Mouse (Mus musculus): Measurements from ENCODE around the gene Mfap5. TPM values are rescaled to one million over a fixed set of nuclear protein-coding genes. Genes with fewer than 3 reads are reported as not detected.
A peak's percentile ranks its signal among the peaks of the same experiment; 100 is the strongest.
"Not testable (repeated sequence)": the region's sequence is repeated elsewhere in the genome, so short reads cannot be mapped to it uniquely, and the experiment has no call there.

Gene Mfap5
- polyA plus RNA-seq, 1 experiment: 0.32 TPM

- Histone ChIP-seq H3K27ac (ENCODE audit: insufficient read depth, low read depth, low read length) (no peak overlapping the region), H3K4me3 (ENCODE audit: insufficient read depth, low read length) (no peak overlapping the region), H3K4me1 (ENCODE audit: control insufficient read depth, insufficient read depth, low read length) (0 out of 2 replicates have a peak, but pooled peaks cover 3% of the 10 kb centered on the region)
- TF ChIP-seq POLR2A (IDR thresholded peaks at IDR 0.05; ENCODE audit: borderline replicate concordance, low read depth, low read length): no peak
- TF ChIP-seq CTCF (IDR thresholded peaks at IDR 0.05; ENCODE audit: low read depth, low read length): no peak
These were observed 27.2 kb downstream of the Mfap5 start for GRCm38 (mm10) chr6:122532883-122533302.

- H3K27ac ChIP-seq (ENCODE audit: insufficient read depth, low read depth, low read length): no peak overlapping the region
These were observed 28.4 kb downstream of the Mfap5 start for GRCm38 (mm10) chr6:122534032-122534431.

GRCm38 (mm10) chr6:122539564-122539963 is 33.9 kb downstream of the Mfap5 start:
- Histone ChIP-seq H3K4me3 (ENCODE audit: insufficient read depth, low read length) (no peak overlapping the region), H3K4me1 (ENCODE audit: control insufficient read depth, insufficient read depth, low read length) (peaks cover 9% of the 10 kb centered on the region)
- no peak for TF ChIP-seq POLR2A (IDR thresholded peaks at IDR 0.05; ENCODE audit: borderline replicate concordance, low read depth, low read length)
- TF ChIP-seq CTCF (IDR thresholded peaks at IDR 0.05; ENCODE audit: low read depth, low read length): no peak

More at GRCm38 (mm10) chr6:122534032-122534431, 28.4 kb downstream of the Mfap5 start:
- no peak overlapping the region for H3K4me3 ChIP-seq (ENCODE audit: insufficient read depth, low read length)
- 0 out of 2 replicates have a peak, but pooled peaks cover 3% of the 10 kb centered on the region for H3K4me1 ChIP-seq (ENCODE audit: control insufficient read depth, insufficient read depth, low read length)
- TF ChIP-seq POLR2A (IDR thresholded peaks at IDR 0.05; ENCODE audit: borderline replicate concordance, low read depth, low read length) (no peak), CTCF (IDR thresholded peaks at IDR 0.05; ENCODE audit: low read depth, low read length) (no peak)

GRCm38 (mm10) chr6:122542459-122542858 is 36.8 kb downstream of the Mfap5 start:
- not testable (repeated sequence) for H3K27ac ChIP-seq (ENCODE audit: insufficient read depth, low read depth, low read length); H3K4me3 ChIP-seq (ENCODE audit: insufficient read depth, low read length)
- H3K4me1 ChIP-seq (ENCODE audit: control insufficient read depth, insufficient read depth, low read length): peaks cover 25% of the 10 kb centered on the region

More at GRCm38 (mm10) chr6:122539564-122539963, 33.9 kb downstream of the Mfap5 start:
- no peak overlapping the region for H3K27ac ChIP-seq (ENCODE audit: insufficient read depth, low read depth, low read length)

GRCm38 (mm10) chr6:122543574-122543973 is 37.9 kb downstream of the Mfap5 start:
- no peak for TF ChIP-seq CTCF (IDR thresholded peaks at IDR 0.05; ENCODE audit: low read depth, low read length)
- no peak for TF ChIP-seq POLR2A (IDR thresholded peaks at IDR 0.05; ENCODE audit: borderline replicate concordance, low read depth, low read length)
- no peak overlapping the region for H3K27ac ChIP-seq (ENCODE audit: insufficient read depth, low read depth, low read length)
- peaks cover 25% of the 10 kb centered on the region for H3K4me1 ChIP-seq (ENCODE audit: control insufficient read depth, insufficient read depth, low read length)
- no peak overlapping the region for H3K4me3 ChIP-seq (ENCODE audit: insufficient read depth, low read length)

- peaks cover 25% of the 10 kb centered on the region for H3K4me1 ChIP-seq (ENCODE audit: control insufficient read depth, insufficient read depth, low read length)
- TF ChIP-seq POLR2A (IDR thresholded peaks at IDR 0.05; ENCODE audit: borderline replicate concordance, low read depth, low read length) (no peak), CTCF (IDR thresholded peaks at IDR 0.05; ENCODE audit: low read depth, low read length) (no peak)
- H3K4me3 ChIP-seq (ENCODE audit: insufficient read depth, low read length): no peak overlapping the region
- peak overlapping the region; percentile 88 for H3K27ac ChIP-seq (ENCODE audit: insufficient read depth, low read depth, low read length)
These were observed 39.0 kb downstream of the Mfap5 start for GRCm38 (mm10) chr6:122544672-122545071.

GRCm38 (mm10) chr6:122545289-122545882 is 39.7 kb downstream of the Mfap5 start:
- Histone ChIP-seq H3K4me1 (ENCODE audit: control insufficient read depth, insufficient read depth, low read length) (peaks cover 25% of the 10 kb centered on the region), H3K27ac (ENCODE audit: insufficient read depth, low read depth, low read length) (peak overlapping the region; percentile 95), H3K4me3 (ENCODE audit: insufficient read depth, low read length) (peak overlapping the region; percentile 42)
- TF ChIP-seq POLR2A (IDR thresholded peaks at IDR 0.05; ENCODE audit: borderline replicate concordance, low read depth, low read length) (no peak), CTCF (IDR thresholded peaks at IDR 0.05; ENCODE audit: low read depth, low read length) (no peak)

GRCm38 (mm10) chr6:122545948-122546347 is 40.3 kb downstream of the Mfap5 start:
- H3K4me1 ChIP-seq (ENCODE audit: control insufficient read depth, insufficient read depth, low read length): peaks cover 25% of the 10 kb centered on the region
- TF ChIP-seq CTCF (IDR thresholded peaks at IDR 0.05; ENCODE audit: low read depth, low read length) (no peak), POLR2A (IDR thresholded peaks at IDR 0.05; ENCODE audit: borderline replicate concordance, low read depth, low read length) (no peak)
- H3K4me3 ChIP-seq (ENCODE audit: insufficient read depth, low read length): peak overlapping the region; percentile 42; the same call in 1 of the 2 replicates
- H3K27ac ChIP-seq (ENCODE audit: insufficient read depth, low read depth, low read length): peak overlapping the region; percentile 95

- Histone ChIP-seq H3K4me3 (ENCODE audit: insufficient read depth, low read length) (no peak within 1 kb of the TSS), H3K4me1 (ENCODE audit: control insufficient read depth, insufficient read depth, low read length) (peaks cover 26% of the 10 kb centered on the region), H3K27ac (ENCODE audit: insufficient read depth, low read depth, low read length) (no peak within 1 kb of the TSS; the same call in 1 of the 2 replicates)
- TF ChIP-seq CTCF (IDR thresholded peaks at IDR 0.05; ENCODE audit: low read depth, low read length) (no peak), POLR2A (IDR thresholded peaks at IDR 0.05; ENCODE audit: borderline replicate concordance, low read depth, low read length) (no peak)
These were observed 48.0 kb downstream of the Mfap5 start, which contains the start of gene Aicda for GRCm38 (mm10) chr6:122553606-122554005. Gene Aicda, plus strand, starts transcription at chr6:122553801.

- peaks cover 26% of the 10 kb centered on the region for H3K4me1 ChIP-seq (ENCODE audit: control insufficient read depth, insufficient read depth, low read length)
- H3K27ac ChIP-seq (ENCODE audit: insufficient read depth, low read depth, low read length): no peak overlapping the region
- no peak overlapping the region for H3K4me3 ChIP-seq (ENCODE audit: insufficient read depth, low read length)
- TF ChIP-seq CTCF (IDR thresholded peaks at IDR 0.05; ENCODE audit: low read depth, low read length) (no peak), POLR2A (IDR thresholded peaks at IDR 0.05; ENCODE audit: borderline replicate concordance, low read depth, low read length) (no peak)
These were observed 48.5 kb downstream of the Mfap5 start for GRCm38 (mm10) chr6:122554102-122554501.
